Mouse (Mus musculus) embryo, embryonic 11 days (tissue): ENCODE data around the gene Sat2.

ENCODE experiments used
- DNase-seq: peaks from one replicate; pipeline ENCODE4 v3.0.0-alpha.2; 2015

Sat2 gene

GRCm38 (mm10) chr11:69633128-69633866, 11.5 kb downstream of the Sat2 start:
- DNase-seq: no peak

- no peak for DNase-seq
Observed at GRCm38 (mm10) chr11:69635471-69635870, 13.6 kb downstream of the Sat2 start.

- DNase-seq: no peak
Observed at GRCm38 (mm10) chr11:69645860-69646259, 24.0 kb downstream of the Sat2 start.

- DNase-seq: peak; percentile 12
Observed at GRCm38 (mm10) chr11:69653399-69653798, 31.6 kb downstream of the Sat2 start.

GRCm38 (mm10) chr11:69654760-69655159, 32.9 kb downstream of the Sat2 start:
- DNase-seq: peak; percentile 8

- DNase-seq: peak; percentile 90
Observed at GRCm38 (mm10) chr11:69655264-69656064, 33.6 kb downstream of the Sat2 start, which contains the start of gene Sox15. Gene Sox15 (plus strand): TSS chr11:69655314.

- DNase-seq: no peak
Observed at GRCm38 (mm10) chr11:69656065-69656455, 34.2 kb downstream of the Sat2 start.

GRCm38 (mm10) chr11:69656617-69657461, 35.0 kb downstream of the Sat2 start:
- DNase-seq: peak; percentile 86

GRCm38 (mm10) chr11:69657462-69657881, 35.6 kb downstream of the Sat2 start:
- DNase-seq: no peak

GRCm38 (mm10) chr11:69661221-69661881, 39.5 kb downstream of the Sat2 start:
- no peak for DNase-seq

GRCm38 (mm10) chr11:69662213-69662966, 40.6 kb downstream of the Sat2 start, which contains the start of gene Mpdu1:
Gene Mpdu1 (minus strand): TSS chr11:69662642.
- DNase-seq: peak; percentile 98

- DNase-seq: no peak
Observed at GRCm38 (mm10) chr11:69662967-69663671, 41.3 kb downstream of the Sat2 start.

GRCm38 (mm10) chr11:69663795-69664194, 42.0 kb downstream of the Sat2 start:
- DNase-seq: no peak

GRCm38 (mm10) chr11:69664841-69665240, 43.0 kb downstream of the Sat2 start:
- no peak for DNase-seq

- DNase-seq: no peak
Observed at GRCm38 (mm10) chr11:69665457-69665960, 43.7 kb downstream of the Sat2 start.

- peak; percentile 50 for DNase-seq
Observed at GRCm38 (mm10) chr11:69665961-69666664, 44.3 kb downstream of the Sat2 start, which contains the start of gene Cd68. Gene Cd68 (minus strand): TSS chr11:69666153.

GRCm38 (mm10) chr11:69666665-69667005, 44.8 kb downstream of the Sat2 start:
- DNase-seq: no peak

- peak; percentile 96 for DNase-seq
Observed at GRCm38 (mm10) chr11:69670786-69671725, 49.2 kb downstream of the Sat2 start.

- DNase-seq: no peak
Observed at GRCm38 (mm10) chr11:69671726-69672124, 49.9 kb downstream of the Sat2 start.
